Mouse (Mus musculus): ENCODE measurements around the gene Naxd. TPM values are rescaled to one million over a fixed set of nuclear protein-coding genes. Genes with fewer than 3 reads are reported as not detected.

The Naxd gene
- polyA plus RNA-seq, 1 experiment: 105 TPM

DNA sequence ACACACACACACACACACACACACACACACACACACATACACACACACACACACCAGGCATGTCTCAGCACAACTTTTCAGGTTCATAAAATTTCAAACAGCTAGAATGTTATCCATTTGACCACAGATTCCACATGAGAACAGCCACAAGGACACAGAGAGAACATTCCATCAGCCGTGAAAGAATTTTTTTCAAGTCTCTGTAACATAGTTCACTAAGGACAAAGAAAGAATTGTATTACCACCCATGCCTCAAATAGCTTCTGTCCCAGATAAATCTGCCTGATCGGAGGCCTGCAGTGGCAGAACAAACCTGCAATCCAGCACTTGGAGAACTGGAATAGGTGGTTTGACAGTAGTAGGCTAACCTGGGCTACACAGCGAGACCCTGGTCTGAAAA is 40.0 kb upstream of the Naxd start:
- TF ChIP-seq POLR2A (IDR thresholded peaks at IDR 0.05; ENCODE audit: borderline replicate concordance, insufficient read depth, low read length): no peak
- Histone ChIP-seq H3K4me3 (replicated peaks; ENCODE audit: insufficient read depth, low read depth, low read length) (no peak overlapping the region), H3K27me3 (ENCODE audit: control insufficient read depth, insufficient read depth, low read length) (no peaks in the 10 kb centered on the region), H3K27ac (ENCODE audit: insufficient read depth, low read length) (no peak overlapping the region), H3K4me1 (ENCODE audit: control insufficient read depth, insufficient read depth, low read length) (peaks cover 3% of the 10 kb centered on the region)
- WGBS: 85% methylated on average over 3 of the region's 3 CpGs
- no peak for DNase-seq

DNA sequence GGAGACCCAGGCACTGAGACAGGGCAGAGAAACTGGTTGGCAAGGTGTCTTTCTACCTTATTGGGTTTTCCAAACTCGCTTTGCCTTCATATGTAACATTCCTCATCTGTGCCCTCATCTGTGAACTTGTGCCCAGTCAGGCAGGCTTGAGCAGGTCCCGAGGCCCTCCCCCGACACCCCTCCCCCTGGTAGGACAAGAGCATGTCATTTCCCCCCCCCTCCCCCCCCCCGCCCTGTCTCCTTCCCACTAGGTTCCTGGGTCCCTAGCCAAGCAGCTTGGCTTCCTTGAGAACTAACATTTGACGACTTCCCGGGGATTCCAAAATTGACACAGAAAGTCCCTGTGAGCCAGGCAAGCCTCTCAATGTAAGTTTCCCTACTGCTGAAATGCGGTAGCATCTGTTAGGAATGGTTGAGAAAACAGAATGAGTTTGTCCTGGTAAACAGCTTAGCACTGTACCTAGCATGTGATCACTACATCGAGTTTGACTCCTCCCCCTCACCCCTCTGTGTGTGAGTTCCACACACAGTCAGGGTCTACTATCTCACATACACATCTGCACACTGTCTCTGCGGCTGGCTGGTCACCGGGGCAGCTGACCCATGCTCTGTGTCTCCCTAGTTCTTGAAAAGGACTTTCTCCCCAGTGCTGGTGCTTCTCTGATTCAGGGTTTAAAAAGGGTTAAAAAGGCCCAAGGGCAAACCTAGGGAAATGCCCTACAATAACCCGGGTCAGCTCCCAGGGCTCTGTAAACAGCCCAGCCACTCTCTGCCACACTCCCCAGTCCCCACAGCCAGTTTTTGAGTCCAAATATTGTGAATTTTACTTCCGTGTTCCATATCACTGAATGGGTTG is 39.1 kb upstream of the Naxd start:
- TF ChIP-seq CTCF (IDR thresholded peaks at IDR 0.05; ENCODE audit: borderline replicate concordance, insufficient read depth, low read depth, low read length) (no peak), POLR2A (IDR thresholded peaks at IDR 0.05; ENCODE audit: borderline replicate concordance, insufficient read depth, low read length) (no peak)
- WGBS: 26% methylated on average over 12 of the region's 12 CpGs
- Histone ChIP-seq H3K4me1 (ENCODE audit: control insufficient read depth, insufficient read depth, low read length) (peaks cover 3% of the 10 kb centered on the region), H3K27ac (ENCODE audit: insufficient read depth, low read length) (no peak overlapping the region), H3K27me3 (ENCODE audit: control insufficient read depth, insufficient read depth, low read length) (no peaks in the 10 kb centered on the region), H3K4me3 (replicated peaks; ENCODE audit: insufficient read depth, low read depth, low read length) (no peak overlapping the region)
- DNase-seq: no peak

DNA sequence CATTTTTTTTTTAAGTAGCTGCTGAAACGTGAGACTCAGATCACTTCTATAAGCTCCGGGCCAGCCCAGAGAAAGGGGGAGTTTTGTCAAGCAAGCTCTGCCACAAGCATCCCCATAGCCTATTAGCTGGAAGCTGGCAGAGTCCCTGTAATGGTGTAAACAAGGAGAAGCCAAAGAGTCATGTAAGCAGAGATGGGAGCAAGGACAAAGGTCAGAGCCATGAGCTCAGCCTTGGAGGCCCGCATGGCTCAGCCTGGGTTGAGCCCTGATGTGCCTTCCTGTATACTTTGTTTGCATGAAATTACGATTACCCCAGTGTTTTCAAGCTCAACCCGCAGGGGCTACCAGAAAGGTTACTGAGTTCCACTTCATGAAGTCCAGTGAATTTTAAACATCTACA is 38.3 kb upstream of the Naxd start:
- 65% methylated on average over 5 of the region's 5 CpGs for WGBS
- peaks cover 3% of the 10 kb centered on the region for H3K4me1 ChIP-seq (ENCODE audit: control insufficient read depth, insufficient read depth, low read length)
- TF ChIP-seq CTCF (IDR thresholded peaks at IDR 0.05; ENCODE audit: borderline replicate concordance, insufficient read depth, low read depth, low read length): no peak
- no peak for TF ChIP-seq POLR2A (IDR thresholded peaks at IDR 0.05; ENCODE audit: borderline replicate concordance, insufficient read depth, low read length)
- no peak for DNase-seq
- no peak overlapping the region for H3K27ac ChIP-seq (ENCODE audit: insufficient read depth, low read length)
- H3K4me3 ChIP-seq (replicated peaks; ENCODE audit: insufficient read depth, low read depth, low read length): no peak overlapping the region
- H3K27me3 ChIP-seq (ENCODE audit: control insufficient read depth, insufficient read depth, low read length): no peaks in the 10 kb centered on the region

DNA sequence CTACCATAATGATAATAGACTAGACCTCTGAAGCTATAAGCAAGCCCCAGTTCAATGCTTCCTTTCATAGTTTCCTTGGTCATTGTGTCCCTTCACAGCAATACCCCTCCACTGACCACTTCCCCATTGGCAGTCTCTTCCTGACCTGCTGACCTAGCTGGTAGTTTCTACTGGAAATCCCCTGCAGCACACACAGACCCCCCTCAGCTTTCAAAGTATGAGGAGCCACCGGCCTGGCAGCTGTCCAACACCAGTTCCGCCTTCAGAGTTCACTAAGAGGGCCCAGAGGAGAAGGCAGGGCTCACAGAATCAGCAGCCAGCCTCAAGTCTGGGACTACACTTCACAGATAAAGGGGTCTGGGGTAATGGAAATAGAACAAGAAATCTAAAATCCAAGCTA is 36.4 kb upstream of the Naxd start:
- TF ChIP-seq POLR2A (IDR thresholded peaks at IDR 0.05; ENCODE audit: borderline replicate concordance, insufficient read depth, low read length): no peak
- TF ChIP-seq CTCF (IDR thresholded peaks at IDR 0.05; ENCODE audit: borderline replicate concordance, insufficient read depth, low read depth, low read length): no peak
- Histone ChIP-seq H3K27ac (ENCODE audit: insufficient read depth, low read length) (no peak overlapping the region), H3K27me3 (ENCODE audit: control insufficient read depth, insufficient read depth, low read length) (no peaks in the 10 kb centered on the region), H3K4me3 (replicated peaks; ENCODE audit: insufficient read depth, low read depth, low read length) (no peak overlapping the region), H3K4me1 (ENCODE audit: control insufficient read depth, insufficient read depth, low read length) (peaks cover 3% of the 10 kb centered on the region)
- 52% methylated on average over 2 of the region's 2 CpGs for WGBS
- no peak for DNase-seq

DNA sequence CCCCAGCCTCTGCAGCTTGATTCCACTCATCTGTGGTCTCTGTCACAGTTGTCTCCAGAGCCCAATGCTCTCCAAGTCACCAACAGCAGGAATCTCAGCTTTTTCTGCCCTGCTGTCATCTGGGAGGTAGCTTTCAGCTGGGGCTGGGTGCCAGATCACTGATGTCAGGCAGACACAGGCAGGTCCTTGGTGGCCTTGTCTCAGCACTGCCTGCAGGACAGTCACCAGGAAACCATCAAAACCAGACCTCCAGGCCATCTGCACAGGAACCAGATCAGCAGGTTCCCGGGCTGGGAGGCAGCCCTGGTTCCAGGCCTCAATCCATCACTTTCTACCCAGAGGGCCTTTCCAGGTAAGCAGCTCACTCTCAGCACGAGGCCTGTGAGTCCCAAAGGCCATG is 35.5 kb upstream of the Naxd start:
- no peak overlapping the region for H3K27ac ChIP-seq (ENCODE audit: insufficient read depth, low read length)
- 25% methylated on average over 2 of the region's 2 CpGs for WGBS

DNA sequence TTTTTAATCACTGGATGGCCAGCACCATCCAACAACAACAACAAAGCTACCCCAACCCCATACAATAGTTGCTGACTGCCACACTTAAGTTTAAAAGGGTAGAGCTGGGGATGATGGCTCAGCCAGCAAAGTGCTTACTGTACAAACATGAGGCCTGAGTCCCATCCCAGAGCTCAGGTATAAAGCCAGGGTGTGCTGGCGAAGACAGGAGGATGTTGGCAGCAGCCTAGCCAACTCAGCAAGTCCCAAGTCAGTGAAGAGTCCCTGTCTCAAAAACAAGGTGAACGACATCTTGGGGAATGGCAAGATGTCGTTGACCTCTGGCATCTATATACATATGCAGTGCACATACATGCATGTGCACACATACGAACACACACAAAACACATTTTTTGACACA is 34.7 kb upstream of the Naxd start:
- H3K27me3 ChIP-seq (ENCODE audit: control insufficient read depth, insufficient read depth, low read length): no peaks in the 10 kb centered on the region
- TF ChIP-seq CTCF (IDR thresholded peaks at IDR 0.05; ENCODE audit: borderline replicate concordance, insufficient read depth, low read depth, low read length) (no peak), POLR2A (IDR thresholded peaks at IDR 0.05; ENCODE audit: borderline replicate concordance, insufficient read depth, low read length) (no peak)
- peaks cover 3% of the 10 kb centered on the region for H3K4me1 ChIP-seq (ENCODE audit: control insufficient read depth, insufficient read depth, low read length)
- H3K27ac ChIP-seq (ENCODE audit: insufficient read depth, low read length): no peak overlapping the region
- no peak for DNase-seq
- H3K4me3 ChIP-seq (replicated peaks; ENCODE audit: insufficient read depth, low read depth, low read length): no peak overlapping the region
- 95% methylated on average over 4 of the region's 4 CpGs for WGBS

More for the DNA sequence above, 35.5 kb upstream of the Naxd start:
- DNase-seq: peak; percentile 56 to 76
- Histone ChIP-seq H3K4me3 (replicated peaks; ENCODE audit: insufficient read depth, low read depth, low read length) (no peak overlapping the region), H3K4me1 (ENCODE audit: control insufficient read depth, insufficient read depth, low read length) (peaks cover 3% of the 10 kb centered on the region), H3K27me3 (ENCODE audit: control insufficient read depth, insufficient read depth, low read length) (no peaks in the 10 kb centered on the region)
- TF ChIP-seq POLR2A (IDR thresholded peaks at IDR 0.05; ENCODE audit: borderline replicate concordance, insufficient read depth, low read length): no peak
- no peak for TF ChIP-seq CTCF (IDR thresholded peaks at IDR 0.05; ENCODE audit: borderline replicate concordance, insufficient read depth, low read depth, low read length)

DNA sequence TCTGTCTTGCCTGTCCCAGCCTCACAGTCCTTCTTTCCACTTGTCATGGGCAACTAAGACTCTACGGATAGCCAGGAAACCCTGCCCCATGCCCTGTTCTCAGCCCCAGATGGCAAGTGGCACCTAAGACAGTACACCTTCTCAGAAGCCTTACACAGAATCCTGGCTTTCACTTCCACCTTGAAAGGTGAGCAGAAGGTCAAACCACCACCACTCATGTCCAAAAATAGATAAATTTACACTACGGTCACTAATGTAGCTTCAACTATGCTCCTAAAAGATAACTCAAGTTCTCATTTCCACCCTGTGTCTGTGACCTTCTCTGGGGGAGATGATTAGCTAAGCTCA is 33.8 kb upstream of the Naxd start:
- no peak overlapping the region for H3K27ac ChIP-seq (ENCODE audit: insufficient read depth, low read length)
- WGBS: 89% methylated on average over 2 of the region's 2 CpGs
- no peak overlapping the region for H3K4me3 ChIP-seq (replicated peaks; ENCODE audit: insufficient read depth, low read depth, low read length)
- no peaks in the 10 kb centered on the region; the same call in 1 of the 2 replicates for H3K4me1 ChIP-seq (ENCODE audit: control insufficient read depth, insufficient read depth, low read length)
- H3K27me3 ChIP-seq (ENCODE audit: control insufficient read depth, insufficient read depth, low read length): no peaks in the 10 kb centered on the region
- no peak for TF ChIP-seq CTCF (IDR thresholded peaks at IDR 0.05; ENCODE audit: borderline replicate concordance, insufficient read depth, low read depth, low read length)
- no peak for TF ChIP-seq POLR2A (IDR thresholded peaks at IDR 0.05; ENCODE audit: borderline replicate concordance, insufficient read depth, low read length)
- DNase-seq: no peak
